Mouse (Mus musculus) monocyte, adult 2 months (primary cell): ENCODE measurements at regions not wholly inside any gene's neighbourhood (a gene's known extent, or its start where the extent isn't known, plus 50 kb on each side); places are given as distances from the start of the nearest gene placed in this dataset.
"Not testable (repeated sequence)": the region's sequence is repeated elsewhere in the genome, so short reads cannot be mapped to it uniquely, and the experiment has no call there.

Experiments used
- DNase-seq, 2 experiments: peaks; one replicate each; pipeline ENCODE4 v3.0.0; 2022; ENCODE audit warnings: low spot score in 2 of 2, low read depth in 1 of 2

- DNase-seq: no peak
Measured at GRCm38 (mm10) chr10:20891426-20891825, 60.9 kb upstream of the Ahi1 start.

GRCm38 (mm10) chr10:20883618-20884017 lies 68.7 kb upstream of the Ahi1 start:
- no peak for DNase-seq

GRCm38 (mm10) chr10:20882599-20882998 lies 69.7 kb upstream of the Ahi1 start:
- DNase-seq: no peak

- no peak for DNase-seq
Measured at GRCm38 (mm10) chr10:20880251-20880650, 72.1 kb upstream of the Ahi1 start.

GRCm38 (mm10) chr10:20879482-20879881 lies 72.9 kb upstream of the Ahi1 start:
- DNase-seq: no peak

- no peak for DNase-seq
Measured at GRCm38 (mm10) chr10:20867076-20867475, 85.3 kb upstream of the Ahi1 start.

GRCm38 (mm10) chr10:20865031-20865430 lies 87.3 kb upstream of the Ahi1 start:
- no peak for DNase-seq

GRCm38 (mm10) chr10:20857413-20857812 lies 94.9 kb upstream of the Ahi1 start:
- DNase-seq: no peak

- DNase-seq: no peak
Measured at GRCm38 (mm10) chr10:20854621-20855363, 97.6 kb upstream of the Ahi1 start.

- no peak for DNase-seq
Measured at GRCm38 (mm10) chr10:20847287-20847686, 105.1 kb upstream of the Ahi1 start.

GRCm38 (mm10) chr10:20843277-20843676 lies 109.1 kb upstream of the Ahi1 start:
- DNase-seq: no peak

- DNase-seq: no peak
Measured at GRCm38 (mm10) chr10:20842131-20842530, 110.2 kb upstream of the Ahi1 start.

- no peak for DNase-seq
Measured at GRCm38 (mm10) chr10:20841430-20842040, 110.8 kb upstream of the Ahi1 start.

GRCm38 (mm10) chr10:20838685-20839425 lies 113.5 kb upstream of the Ahi1 start:
- DNase-seq: no peak

GRCm38 (mm10) chr10:20836816-20837215 lies 111.9 kb upstream of the Pde7b start:
- not testable (repeated sequence) for DNase-seq

- peak; percentile 65 to 91 for DNase-seq
Measured at GRCm38 (mm10) chr10:20834806-20835575, 110.1 kb upstream of the Pde7b start.

GRCm38 (mm10) chr10:20828304-20828703 lies 103.4 kb upstream of the Pde7b start:
- DNase-seq: peak in 1 of 2 experiments; percentile 10

- DNase-seq: no peak
Measured at GRCm38 (mm10) chr10:20827473-20827872, 102.6 kb upstream of the Pde7b start.

- DNase-seq: no peak
Measured at GRCm38 (mm10) chr10:20818548-20818947, 93.7 kb upstream of the Pde7b start.

- DNase-seq: no peak
Measured at GRCm38 (mm10) chr10:20799792-20800191, 74.9 kb upstream of the Pde7b start.

GRCm38 (mm10) chr10:20798400-20798799 lies 73.5 kb upstream of the Pde7b start:
- DNase-seq: no peak
